Mouse (Mus musculus): ENCODE measurements at regions not wholly inside any gene's neighbourhood (a gene's known extent, or its start where the extent isn't known, plus 50 kb on each side); places are given as distances from the start of the nearest gene placed in this dataset.

GRCm38 (mm10) chr13:28410324-28410723 lies 153.0 kb downstream of the Gm11361 start:
- no peak for TF ChIP-seq CTCF (IDR thresholded peaks at IDR 0.05; ENCODE audit: low read depth)
- no peak for TF ChIP-seq EP300 (optimal IDR thresholded peaks at IDR 0.05)
